Mouse (Mus musculus): ENCODE data around the gene Hcn1. TPM values are rescaled to one million over a fixed set of nuclear protein-coding genes. Genes with fewer than 3 reads are reported as not detected.

Hcn1 gene
- polyA plus RNA-seq, 1 experiment from 2014 or later: 0.02 TPM

DNA sequence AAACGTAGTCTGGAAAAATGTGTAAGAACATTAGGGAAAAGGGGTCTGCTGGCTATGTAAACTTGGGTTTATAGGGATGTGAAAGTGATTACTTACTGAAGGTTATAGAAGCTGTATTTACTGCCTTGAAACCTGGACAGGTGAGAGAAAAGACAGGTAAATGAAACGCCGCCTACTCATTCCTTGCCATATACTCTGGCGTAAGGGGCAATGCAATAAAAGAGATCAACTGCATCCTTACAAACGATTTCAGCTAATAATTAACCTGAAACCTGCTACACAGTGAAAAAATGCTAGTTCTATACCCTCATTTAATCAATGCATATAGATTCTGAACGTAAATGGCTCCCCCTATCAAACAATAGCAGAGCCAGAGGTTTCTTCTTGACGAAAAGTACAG lies 17.4 kb downstream of the Hcn1 start:
- Histone ChIP-seq H3K9ac (no peak overlapping the region), H3K4me2 (no peak overlapping the region), H3K36me3 (no peaks in the 10 kb centered on the region), H3K27me3 (replicated peaks) (no peaks in the 10 kb centered on the region), H3K4me3 (no peak overlapping the region), H3K9me3 (replicated peaks) (no peaks in the 10 kb centered on the region), H3K27ac (no peak overlapping the region), H3K4me1 (no peaks in the 10 kb centered on the region)
- ATAC-seq: no peak
- WGBS (ENCODE audit: insufficient replicate concordance): 70% methylated on average over 7 of the region's 7 CpGs

DNA sequence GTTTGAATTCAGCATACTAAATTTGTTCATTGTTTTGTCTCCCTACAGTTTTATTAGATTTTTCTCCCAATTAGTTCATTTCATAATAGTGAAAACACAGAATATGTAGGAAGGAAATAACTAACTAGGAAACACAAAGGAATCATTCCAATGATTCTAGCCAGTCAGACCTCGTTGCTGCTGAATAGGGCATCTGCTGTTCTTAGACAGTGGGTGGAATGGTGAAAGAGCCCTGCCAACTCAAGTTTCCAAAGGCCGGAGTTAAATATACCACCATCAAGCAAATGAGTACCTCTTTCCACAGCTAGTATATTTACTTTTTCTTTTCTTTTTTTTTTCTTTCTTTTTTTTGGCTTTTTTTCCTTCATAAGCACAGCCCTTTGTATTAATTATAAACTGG lies 55.4 kb downstream of the Hcn1 start:
- Histone ChIP-seq H3K4me3 (no peak overlapping the region), H3K4me1 (no peaks in the 10 kb centered on the region), H3K9ac (no peak overlapping the region), H3K36me3 (no peaks in the 10 kb centered on the region), H3K27ac (no peak overlapping the region), H3K27me3 (replicated peaks) (no peaks in the 10 kb centered on the region), H3K4me2 (no peak overlapping the region), H3K9me3 (replicated peaks) (no peaks in the 10 kb centered on the region; the same call in 1 of the 2 replicates)
- no peak for ATAC-seq
- 50% methylated on average over 2 of the region's 2 CpGs for WGBS (ENCODE audit: insufficient replicate concordance)

DNA sequence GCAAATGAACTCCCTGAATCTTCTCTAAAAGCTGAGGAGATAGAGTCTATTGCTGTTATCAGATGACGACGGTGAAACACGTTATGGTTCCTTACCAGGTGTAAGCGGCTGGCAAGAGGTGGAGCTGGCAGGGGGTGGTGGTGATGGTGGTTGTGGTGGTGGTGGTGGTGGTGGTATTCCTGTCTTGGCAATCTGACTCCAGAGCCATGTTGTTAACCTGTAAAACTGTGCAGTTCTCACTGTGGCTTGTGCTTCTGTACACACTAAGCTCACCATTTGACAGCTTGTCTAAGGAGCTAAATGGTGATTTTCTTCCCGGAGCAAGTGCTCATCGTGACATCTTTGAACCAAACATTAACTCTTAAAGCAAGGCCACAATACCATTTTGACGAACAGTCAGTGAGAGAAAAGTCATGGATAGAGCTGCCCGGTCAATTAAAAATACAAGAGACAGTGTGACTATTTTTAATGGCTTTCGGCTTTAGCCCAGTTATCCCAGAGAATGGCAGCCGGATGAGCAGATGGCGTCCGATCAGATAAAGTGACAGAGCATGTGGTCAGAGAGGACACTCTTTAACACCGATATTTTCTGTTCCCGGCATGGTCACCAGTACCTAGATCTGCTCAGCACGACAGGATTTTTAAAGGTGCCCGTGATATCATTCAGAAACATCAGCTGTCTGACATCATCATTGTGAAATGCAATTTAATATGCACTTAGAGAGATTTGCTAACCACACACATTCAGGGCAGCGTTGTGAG lies 56.5 kb downstream of the Hcn1 start:
- ATAC-seq: no peak
- H3K4me3 ChIP-seq: no peak overlapping the region
- WGBS (ENCODE audit: insufficient replicate concordance): 72% methylated on average over 17 of the region's 17 CpGs

DNA sequence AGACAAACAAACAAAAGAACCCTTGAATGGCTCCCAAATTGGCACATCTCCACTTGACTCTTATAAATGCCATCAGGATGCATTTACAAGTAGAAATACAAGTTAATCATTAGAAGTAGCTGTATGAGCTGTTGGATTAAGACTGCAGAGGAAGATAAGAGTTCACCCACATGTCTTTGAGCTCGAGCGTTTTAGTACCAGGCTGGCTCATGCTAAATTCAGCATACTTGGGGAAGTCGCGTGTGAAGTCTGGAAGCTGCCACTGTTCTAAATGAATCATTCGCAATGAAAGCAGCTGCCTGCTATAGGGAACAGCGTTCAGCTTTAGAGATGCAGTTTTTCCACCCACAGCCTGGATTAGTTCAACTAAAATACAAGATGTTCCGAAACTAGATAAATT lies 57.4 kb downstream of the Hcn1 start:
- no peaks in the 10 kb centered on the region for H3K4me1 ChIP-seq
- H3K36me3 ChIP-seq: no peaks in the 10 kb centered on the region
- no peak for ATAC-seq
- H3K27ac ChIP-seq: no peak overlapping the region
- H3K4me3 ChIP-seq: no peak overlapping the region
- no peaks in the 10 kb centered on the region; the same call in 1 of the 2 replicates for H3K9me3 ChIP-seq (replicated peaks)
- H3K27me3 ChIP-seq (replicated peaks): no peaks in the 10 kb centered on the region
- 67% methylated on average over 7 of the region's 7 CpGs for WGBS (ENCODE audit: insufficient replicate concordance)
- H3K9ac ChIP-seq: no peak overlapping the region
- no peak overlapping the region for H3K4me2 ChIP-seq

More for the DNA sequence above, 56.5 kb downstream of the Hcn1 start:
- Histone ChIP-seq H3K4me2 (no peak overlapping the region), H3K9ac (no peak overlapping the region), H3K36me3 (no peaks in the 10 kb centered on the region), H3K4me1 (no peaks in the 10 kb centered on the region), H3K27ac (no peak overlapping the region), H3K9me3 (replicated peaks) (no peaks in the 10 kb centered on the region; the same call in 1 of the 2 replicates), H3K27me3 (replicated peaks) (no peaks in the 10 kb centered on the region)

DNA sequence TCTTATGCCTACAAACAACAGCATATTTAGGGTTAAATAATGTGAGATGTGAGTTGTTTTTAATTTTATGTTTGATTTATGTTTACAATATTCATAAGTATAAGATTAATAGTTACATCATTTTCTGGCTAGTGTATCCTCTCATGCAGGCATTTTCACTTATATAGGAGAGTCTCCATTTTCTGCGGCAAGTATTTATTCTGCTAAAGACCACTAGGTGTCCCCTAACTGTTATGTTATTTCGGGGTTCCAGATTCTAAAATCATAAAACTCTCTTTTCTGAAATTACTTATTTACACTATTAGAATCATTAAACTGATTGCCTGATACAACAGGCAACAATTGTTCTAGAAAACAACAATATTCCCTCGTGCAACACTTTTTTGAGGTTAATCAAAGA lies 60.5 kb downstream of the Hcn1 start:
- WGBS (ENCODE audit: insufficient replicate concordance): 57% methylated on average over 3 of the region's 3 CpGs
- H3K27me3 ChIP-seq (replicated peaks): no peaks in the 10 kb centered on the region
- H3K9me3 ChIP-seq (replicated peaks): no peaks in the 10 kb centered on the region
- no peaks in the 10 kb centered on the region for H3K4me1 ChIP-seq
- H3K4me2 ChIP-seq: no peak overlapping the region
- no peak overlapping the region for H3K9ac ChIP-seq
- ATAC-seq: no peak
- no peaks in the 10 kb centered on the region for H3K36me3 ChIP-seq
- no peak overlapping the region for H3K27ac ChIP-seq
- no peak overlapping the region for H3K4me3 ChIP-seq

DNA sequence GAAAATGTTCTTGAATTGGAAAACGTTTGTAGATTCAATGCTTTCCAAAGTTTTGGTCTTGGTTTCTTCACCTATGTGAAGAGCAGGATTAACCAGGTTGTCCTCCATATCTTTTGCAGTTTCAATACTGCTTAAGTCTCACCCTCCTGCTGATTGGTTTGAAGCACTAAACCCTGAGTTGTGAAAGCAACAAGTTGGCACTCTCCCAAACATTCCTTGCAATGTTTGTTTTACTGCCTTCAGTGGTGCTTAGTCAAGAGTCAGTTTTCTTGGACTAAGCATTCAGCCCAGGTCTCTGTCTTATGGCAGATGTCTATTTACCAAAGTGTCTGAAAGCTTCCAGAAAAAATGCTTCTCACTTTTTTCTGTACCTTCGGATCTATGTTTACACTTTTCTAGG lies 67.2 kb downstream of the Hcn1 start:
- Histone ChIP-seq H3K4me1 (no peaks in the 10 kb centered on the region), H3K4me2 (no peak overlapping the region), H3K9me3 (replicated peaks) (no peaks in the 10 kb centered on the region), H3K4me3 (no peak overlapping the region), H3K27ac (no peak overlapping the region), H3K27me3 (replicated peaks) (no peaks in the 10 kb centered on the region), H3K36me3 (no peaks in the 10 kb centered on the region), H3K9ac (no peak overlapping the region)
- WGBS (ENCODE audit: insufficient replicate concordance): 34% methylated on average over 2 of the region's 2 CpGs
- no peak for ATAC-seq

DNA sequence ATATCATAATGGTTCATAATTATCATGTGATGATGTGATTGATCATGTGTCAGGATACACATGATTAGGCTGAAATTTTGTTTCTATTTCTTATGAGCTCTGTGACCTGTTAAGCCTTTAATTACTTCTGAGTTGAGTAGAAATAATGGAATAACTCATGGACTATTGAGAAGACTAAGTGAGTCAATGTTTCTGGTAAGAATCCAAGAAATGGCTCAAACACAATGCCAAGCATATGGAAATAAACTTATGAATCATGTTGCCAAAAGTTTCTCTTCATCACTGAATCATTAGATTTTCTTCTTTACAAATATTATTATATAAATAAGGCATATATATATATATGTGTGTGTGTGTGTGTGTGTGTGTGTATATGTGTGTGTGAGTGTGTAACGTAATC lies 69.7 kb downstream of the Hcn1 start:
- no peak overlapping the region for H3K27ac ChIP-seq
- H3K9ac ChIP-seq: no peak overlapping the region
- no peaks in the 10 kb centered on the region for H3K9me3 ChIP-seq (replicated peaks)
- H3K36me3 ChIP-seq: no peaks in the 10 kb centered on the region
- no peak for ATAC-seq
- no peaks in the 10 kb centered on the region for H3K27me3 ChIP-seq (replicated peaks)
- H3K4me1 ChIP-seq: no peaks in the 10 kb centered on the region
- H3K4me2 ChIP-seq: no peak overlapping the region
- 71% methylated on average over 1 of the region's 1 CpGs for WGBS (ENCODE audit: insufficient replicate concordance)
- H3K4me3 ChIP-seq: no peak overlapping the region

DNA sequence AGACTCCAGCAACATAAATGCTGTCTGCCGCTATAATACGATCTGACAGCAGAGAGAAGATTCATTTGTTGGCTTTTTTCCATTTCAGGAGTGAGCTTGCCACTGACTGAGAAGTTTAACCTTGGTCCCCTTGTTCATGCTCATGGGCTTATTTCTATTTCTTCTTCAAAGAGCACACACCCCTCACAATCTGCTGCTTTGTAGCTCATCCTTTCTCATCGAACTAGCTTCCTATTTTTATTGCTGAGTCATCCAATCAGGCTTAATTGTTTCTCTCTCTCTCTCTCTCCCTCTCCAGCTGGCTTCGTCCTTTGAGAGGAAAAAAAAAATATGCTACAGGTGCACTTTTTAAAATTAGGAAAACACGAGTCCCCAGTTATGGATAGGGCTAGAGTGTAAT lies 74.3 kb downstream of the Hcn1 start:
- no peaks in the 10 kb centered on the region for H3K9me3 ChIP-seq (replicated peaks)
- ATAC-seq: no peak
- H3K9ac ChIP-seq: no peak overlapping the region
- no peaks in the 10 kb centered on the region for H3K27me3 ChIP-seq (replicated peaks)
- 64% methylated on average over 5 of the region's 5 CpGs for WGBS (ENCODE audit: insufficient replicate concordance)
- no peaks in the 10 kb centered on the region for H3K36me3 ChIP-seq
- H3K4me2 ChIP-seq: no peak overlapping the region
- no peaks in the 10 kb centered on the region for H3K4me1 ChIP-seq
- H3K4me3 ChIP-seq: no peak overlapping the region
- no peak overlapping the region for H3K27ac ChIP-seq

DNA sequence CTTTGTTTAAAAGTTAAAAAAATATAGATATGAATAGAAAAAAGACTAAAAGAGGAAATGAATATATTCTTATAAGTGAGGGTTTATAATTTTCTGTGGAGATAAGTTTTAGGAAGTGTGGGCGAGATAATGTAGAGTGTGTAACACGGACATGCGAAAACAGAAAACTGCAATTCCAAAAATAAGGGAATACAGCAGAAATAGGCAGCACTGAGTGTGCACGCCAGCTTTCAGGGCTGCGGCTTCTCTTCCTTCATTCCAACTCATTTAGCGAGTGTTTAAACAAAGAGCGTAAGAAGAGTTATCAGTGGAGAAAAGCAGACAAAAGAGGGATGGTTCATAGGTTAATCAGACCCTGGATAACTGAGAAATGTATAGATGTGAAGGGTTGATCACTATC lies 85.5 kb downstream of the Hcn1 start:
- H3K36me3 ChIP-seq: no peaks in the 10 kb centered on the region
- no peaks in the 10 kb centered on the region for H3K4me1 ChIP-seq
- H3K27ac ChIP-seq: no peak overlapping the region
- no peak overlapping the region for H3K9ac ChIP-seq
- H3K27me3 ChIP-seq (replicated peaks): no peaks in the 10 kb centered on the region
- no peaks in the 10 kb centered on the region for H3K9me3 ChIP-seq (replicated peaks)
- no peak for ATAC-seq
- no peak overlapping the region for H3K4me3 ChIP-seq
- 76% methylated on average over 7 of the region's 7 CpGs for WGBS (ENCODE audit: insufficient replicate concordance)
- no peak overlapping the region for H3K4me2 ChIP-seq

DNA sequence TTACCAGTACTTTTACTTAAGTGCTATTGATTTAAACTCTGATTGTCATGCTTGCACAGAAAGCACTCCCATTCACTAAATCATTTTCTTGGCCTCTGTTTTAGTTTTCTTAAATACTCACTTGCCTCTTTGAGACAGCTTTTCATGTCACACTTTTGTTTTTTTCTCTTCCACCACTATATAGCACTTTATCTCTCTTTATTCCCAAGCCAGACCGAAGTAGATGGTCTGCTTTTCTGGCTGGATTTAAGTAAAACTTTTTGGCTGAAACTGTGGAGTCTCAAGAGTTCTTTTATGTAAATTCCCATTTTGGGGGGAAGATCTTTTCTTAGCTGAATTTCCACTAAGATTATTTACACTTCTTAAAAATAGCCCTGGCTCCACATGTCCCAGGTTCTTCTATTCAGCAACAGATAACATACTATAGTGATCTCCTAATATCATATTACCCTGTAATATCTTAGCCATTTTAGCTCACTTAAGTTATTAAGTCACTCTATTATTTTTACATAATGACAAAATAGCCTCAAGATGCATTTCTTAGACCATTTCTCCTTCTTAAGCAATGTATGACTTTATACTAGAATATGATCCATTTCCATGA lies 92.7 kb downstream of the Hcn1 start:
- Histone ChIP-seq H3K4me2 (no peak overlapping the region), H3K4me3 (no peak overlapping the region), H3K27me3 (replicated peaks) (no peaks in the 10 kb centered on the region), H3K4me1 (no peaks in the 10 kb centered on the region), H3K36me3 (no peaks in the 10 kb centered on the region), H3K9me3 (replicated peaks) (no peaks in the 10 kb centered on the region), H3K9ac (no peak overlapping the region), H3K27ac (no peak overlapping the region)
- 53% methylated on average over 1 of the region's 1 CpGs for WGBS (ENCODE audit: insufficient replicate concordance)
- ATAC-seq: no peak

DNA sequence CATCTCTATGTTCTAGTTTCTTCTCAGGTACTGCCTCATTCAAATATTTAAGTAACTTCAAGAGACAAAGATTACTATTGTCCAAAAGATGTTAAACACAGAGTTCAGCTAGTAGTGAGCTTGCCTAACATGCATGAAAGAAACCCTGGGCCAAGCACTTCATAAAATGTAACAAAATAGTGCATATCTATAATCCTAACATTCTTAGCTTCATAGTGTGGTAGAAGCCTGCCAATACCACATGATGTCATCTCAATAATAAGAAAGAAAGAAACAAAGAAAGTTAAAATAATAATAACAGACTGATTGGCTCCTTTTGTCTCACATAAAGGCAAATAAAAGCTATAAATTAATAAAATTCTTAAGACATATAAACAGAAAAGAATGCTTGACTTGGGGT lies 103.5 kb downstream of the Hcn1 start:
- no peaks in the 10 kb centered on the region for H3K9me3 ChIP-seq (replicated peaks)
- H3K4me3 ChIP-seq: no peak overlapping the region
- H3K27me3 ChIP-seq (replicated peaks): no peaks in the 10 kb centered on the region
- H3K36me3 ChIP-seq: no peaks in the 10 kb centered on the region
- ATAC-seq: no peak
- no peaks in the 10 kb centered on the region for H3K4me1 ChIP-seq
- H3K27ac ChIP-seq: no peak overlapping the region
- no peak overlapping the region for H3K9ac ChIP-seq
- no peak overlapping the region for H3K4me2 ChIP-seq

DNA sequence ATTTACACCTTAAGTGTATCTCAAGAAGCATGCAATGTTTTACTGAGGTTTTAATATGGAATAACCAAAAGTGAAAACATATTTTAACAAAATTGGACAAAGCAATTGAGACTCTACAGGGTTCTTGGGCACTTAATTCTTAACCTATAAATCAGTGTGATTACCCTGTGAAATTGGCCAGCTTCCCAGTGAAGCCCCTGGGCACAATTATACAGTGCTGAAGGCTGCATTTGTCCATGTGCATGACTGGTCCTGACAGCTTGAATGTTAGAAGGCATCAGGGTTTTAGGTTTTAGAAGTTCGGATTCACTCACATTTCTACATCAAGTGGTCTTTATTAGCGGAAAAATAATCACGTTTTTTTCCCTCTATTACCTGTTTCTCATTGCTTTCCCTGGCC lies 103.9 kb downstream of the Hcn1 start:
- Histone ChIP-seq H3K4me3 (no peak overlapping the region), H3K4me1 (no peaks in the 10 kb centered on the region)
- WGBS (ENCODE audit: insufficient replicate concordance): 73% methylated on average over 3 of the region's 3 CpGs

DNA sequence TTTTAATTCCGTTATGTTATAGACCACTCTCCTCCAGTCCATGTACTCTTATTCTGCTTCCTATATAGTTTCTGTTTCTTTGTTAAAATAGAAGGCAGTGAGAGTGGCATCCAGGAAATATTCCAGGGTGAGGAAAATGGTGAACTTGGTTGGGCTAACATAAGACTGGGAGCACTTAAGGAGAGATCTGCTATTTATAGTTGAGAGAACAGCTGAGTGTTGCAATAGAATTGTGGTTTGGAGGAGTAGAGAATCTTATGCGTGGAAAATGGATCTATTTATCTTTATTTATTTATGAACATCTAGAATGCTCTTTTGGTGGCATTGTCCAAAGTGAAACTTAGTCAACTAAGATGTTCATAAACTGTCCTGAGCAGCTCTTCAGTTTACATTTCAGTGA lies 104.4 kb downstream of the Hcn1 start:
- no peak for ATAC-seq
- H3K4me2 ChIP-seq: no peak overlapping the region
- WGBS (ENCODE audit: insufficient replicate concordance): 48% methylated on average over 2 of the region's 2 CpGs
- no peak overlapping the region for H3K4me3 ChIP-seq
- no peak overlapping the region for H3K9ac ChIP-seq
- no peaks in the 10 kb centered on the region for H3K9me3 ChIP-seq (replicated peaks)
- H3K27me3 ChIP-seq (replicated peaks): no peaks in the 10 kb centered on the region
- H3K4me1 ChIP-seq: no peaks in the 10 kb centered on the region
- no peak overlapping the region for H3K27ac ChIP-seq
- no peaks in the 10 kb centered on the region for H3K36me3 ChIP-seq

More for the DNA sequence above, 103.9 kb downstream of the Hcn1 start:
- H3K27ac ChIP-seq: no peak overlapping the region
- H3K9ac ChIP-seq: no peak overlapping the region
- ATAC-seq: no peak
- no peaks in the 10 kb centered on the region for H3K36me3 ChIP-seq
- H3K4me2 ChIP-seq: no peak overlapping the region
- no peaks in the 10 kb centered on the region for H3K9me3 ChIP-seq (replicated peaks)
- H3K27me3 ChIP-seq (replicated peaks): no peaks in the 10 kb centered on the region
